21 mouse cellular contexts compared by ENCODE assay signal in the genomic region with DNA sequence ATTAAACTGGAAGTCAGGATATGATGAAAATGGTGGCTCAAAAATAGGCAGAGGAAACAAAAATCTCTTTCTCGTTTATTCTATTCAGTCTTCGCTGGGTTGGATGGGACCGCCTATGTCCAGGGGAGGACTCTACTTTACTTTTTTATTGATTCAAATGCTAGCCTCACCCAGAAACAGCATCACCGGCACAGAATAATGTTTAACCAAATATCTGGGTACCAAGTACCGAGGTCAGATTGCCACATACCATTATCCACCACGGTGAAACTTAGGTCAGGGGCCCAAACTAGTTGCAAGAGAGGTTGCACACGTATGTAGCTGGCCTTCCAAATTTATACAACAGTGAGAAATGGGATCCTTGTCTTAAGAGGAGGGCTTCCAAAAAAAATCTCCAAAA. TPM values are rescaled to one million over a fixed set of nuclear protein-coding genes. Genes with fewer than 3 reads are reported as not detected.
DNase-seq lines count a peak whose midpoint lies in the region; ATAC-seq and TF ChIP-seq lines count a peak whose summit lies in the region.
"Had no signal": no experiment of that assay in that cellular context is flagged by ENCODE, and none has a peak within 500 bp of the region (broad histone marks: within the 10 kb centered on the region; RNA-seq: fewer than 3 reads in every experiment).

No protein-coding gene starts in this region.

- H3K4me2 ChIP-seq in liver, embryonic 11.5 days, result no peak overlapping the region
- no peak overlapping the region for H3K4me2 ChIP-seq in liver, embryonic 13.5 days
- H3K4me2 ChIP-seq: heart, embryonic 13.5 days; hindbrain, embryonic 14.5 days; midbrain, embryonic 11.5 days had no signal

- H3K36me3 ChIP-seq in kidney, adult 2 months (ENCODE audit: control insufficient read depth, insufficient read depth, low read length), result no peaks in the 10 kb centered on the region
- no peaks in the 10 kb centered on the region for H3K36me3 ChIP-seq in liver, adult 2 months (ENCODE audit: control insufficient read depth, insufficient read depth, low read length)
- no peaks in the 10 kb centered on the region for H3K36me3 ChIP-seq in liver, embryonic 11.5 days (ENCODE audit: control insufficient read depth, insufficient read depth, low read length)
- no peaks in the 10 kb centered on the region for H3K36me3 ChIP-seq in liver, embryonic 13.5 days
- H3K36me3 ChIP-seq: heart, embryonic 13.5 days had no signal

- H3K4me3 ChIP-seq in kidney, adult 2 months (ENCODE audit: insufficient read depth, low read depth, low read length), result no peak overlapping the region
- no peak overlapping the region for H3K4me3 ChIP-seq in liver, adult 2 months (ENCODE audit: insufficient read depth, low read depth, low read length)
- no peak overlapping the region for H3K4me3 ChIP-seq in liver, embryonic 11.5 days (ENCODE audit: low read depth, low read length)
- H3K4me3 ChIP-seq in brown adipose tissue, adult 24 weeks (ENCODE audit: insufficient read depth, low read depth, low read length), result no peak overlapping the region
- H3K4me3 ChIP-seq in liver, embryonic 13.5 days (replicated peaks), result no peak overlapping the region
- H3K4me3 ChIP-seq: gastrocnemius, adult 2 months; heart, embryonic 13.5 days; left cerebral cortex, adult 2 months had no signal

- H3K9ac ChIP-seq in liver, adult 2 months (ENCODE audit: low read depth, low read length), result no peak overlapping the region
- H3K9ac ChIP-seq in liver, embryonic 11.5 days (ENCODE audit: low read depth, low read length), result no peak overlapping the region
- no peak overlapping the region for H3K9ac ChIP-seq in liver, embryonic 13.5 days
- H3K9ac ChIP-seq: heart, embryonic 13.5 days; hindbrain, embryonic 14.5 days had no signal

- TF ChIP-seq POLR2A in kidney, adult 2 months (IDR thresholded peaks at IDR 0.05; ENCODE audit: low read depth, low read length), result no peak
- TF ChIP-seq POLR2A in liver, adult 2 months (IDR thresholded peaks at IDR 0.05; ENCODE audit: extremely low read depth, insufficient read depth, low read length), result no peak

- no peaks in the 10 kb centered on the region; the same call in 1 of the 2 replicates for H3K27me3 ChIP-seq in kidney, adult 2 months (replicated peaks; ENCODE audit: control insufficient read depth, insufficient read depth, low read length)
- H3K27me3 ChIP-seq in liver, adult 2 months (ENCODE audit: control insufficient read depth, insufficient read depth, low read length), result no peaks in the 10 kb centered on the region
- no peaks in the 10 kb centered on the region for H3K27me3 ChIP-seq in liver, embryonic 11.5 days (replicated peaks; ENCODE audit: control insufficient read depth, insufficient read depth, low read length)
- 0 out of 2 replicates have a peak, but pooled peaks cover 4% of the 10 kb centered on the region for H3K27me3 ChIP-seq in liver, embryonic 13.5 days
- H3K27me3 ChIP-seq: heart, embryonic 13.5 days had no signal

- TF ChIP-seq CTCF in kidney, adult 2 months (conservative IDR thresholded peaks at IDR 0.05; ENCODE audit: insufficient read depth, insufficient read length, low read depth, low read length), result no peak
- TF ChIP-seq CTCF in liver, adult 2 months (IDR thresholded peaks at IDR 0.05; ENCODE audit: low read depth, low read length), result no peak

- H3K4me1 ChIP-seq in kidney, adult 2 months (ENCODE audit: control insufficient read depth, insufficient read depth, low read length), result peaks cover 2% of the 10 kb centered on the region; the same call in 1 of the 2 replicates
- H3K4me1 ChIP-seq in liver, adult 2 months (ENCODE audit: control insufficient read depth, insufficient read depth, low read length), result peaks cover 8% of the 10 kb centered on the region
- H3K4me1 ChIP-seq in liver, embryonic 11.5 days (replicated peaks; ENCODE audit: control insufficient read depth, insufficient read depth, low read length), result no peaks in the 10 kb centered on the region
- H3K4me1 ChIP-seq in brown adipose tissue, adult 24 weeks (ENCODE audit: control insufficient read depth, insufficient read depth, insufficient read length, low read length), result peaks cover 13% of the 10 kb centered on the region; the same call in 1 of the 2 replicates
- H3K4me1 ChIP-seq in liver, embryonic 13.5 days (replicated peaks), result peaks cover 5% of the 10 kb centered on the region; the same call in 1 of the 2 replicates
- H3K4me1 ChIP-seq: heart, embryonic 13.5 days had no signal

- no peak; the same call in 1 of the 2 replicates for ATAC-seq in liver, embryonic 11.5 days (replicated peaks; ENCODE audit: low FRiP score)
- peak; percentile 58; the same call in 1 of the 2 replicates for ATAC-seq in liver, embryonic 13.5 days (ENCODE audit: low read depth)
- ATAC-seq in erythroid progenitor cell, adult 5-6 weeks (replicated peaks; ENCODE audit: low FRiP score, poor library complexity, severe bottlenecking), result no peak
- no peak for ATAC-seq in CD4-positive, CD25-positive, alpha-beta regulatory T cell, adult 4 months
- ATAC-seq: activated CD4-positive, CD25-positive, alpha-beta regulatory T cell, adult 4 months; forebrain, embryonic 14.5 days; inflammation-experienced regulatory T-cells, adult 6 months had no signal

- WGBS in kidney, adult 2 months, result 50% methylated on average over 7 of the region's 7 CpGs
- 15% methylated on average over 7 of the region's 7 CpGs for WGBS in liver, adult 2 months
- 77% methylated on average over 7 of the region's 7 CpGs for WGBS in liver, embryonic 11.5 days
- 68% methylated on average over 7 of the region's 7 CpGs for WGBS in liver, embryonic 13.5 days (ENCODE audit: insufficient replicate concordance)

- H3K79me2 ChIP-seq in liver, adult 2 months (ENCODE audit: control insufficient read depth, insufficient read depth, low read length), result no peaks in the 10 kb centered on the region

- H3K9me3 ChIP-seq in liver, embryonic 11.5 days (ENCODE audit: control insufficient read depth, low read length), result no peaks in the 10 kb centered on the region
- peaks cover 3% of the 10 kb centered on the region; the same call in 1 of the 2 replicates for H3K9me3 ChIP-seq in liver, embryonic 13.5 days (replicated peaks)
- H3K9me3 ChIP-seq: heart, embryonic 13.5 days had no signal

- no peak overlapping the region for H3K27ac ChIP-seq in kidney, adult 2 months (ENCODE audit: insufficient read depth, low read depth, low read length)
- no peak overlapping the region; the same call in 1 of the 2 replicates for H3K27ac ChIP-seq in liver, adult 2 months (replicated peaks; ENCODE audit: insufficient read depth, low read depth, low read length)
- no peak overlapping the region for H3K27ac ChIP-seq in liver, embryonic 11.5 days (ENCODE audit: low read depth, low read length)
- peak overlapping the region; percentile 68 for H3K27ac ChIP-seq in brown adipose tissue, adult 24 weeks (replicated peaks; ENCODE audit: low read depth, low read length)
- H3K27ac ChIP-seq in liver, embryonic 13.5 days, result peak overlapping the region; percentile 16; the same call in 1 of the 2 replicates
- H3K27ac ChIP-seq: hindbrain, embryonic 14.5 days; left cerebral cortex, adult 2 months had no signal

- peak; percentile 34 for DNase-seq in kidney, adult 2 months
- no peak for DNase-seq in kidney, postnatal 4 days
- peak; percentile 97 for DNase-seq in liver, adult 2 months (ENCODE audit: extremely low read depth, low read depth, low spot score)
- DNase-seq in liver, embryonic 11.5 days (ENCODE audit: low spot score), result no peak
- no peak for DNase-seq in liver, embryonic 13.5 days
- DNase-seq: cerebellum, adult 8-10 months; gastrocnemius, adult 2 months; heart, postnatal 36 days; right cerebral cortex, adult 18-20 months; right cerebral cortex, postnatal 4 days; thymus, postnatal 14 days had no signal

RNA-seq across cellular contexts. Expression of a gene that starts 47.4 kb away (rescaled TPM):
- polyA plus RNA-seq in kidney, adult 2 months (2012; rRNA removed), result 16.6 and 17.8 TPM in 2 replicates
- total RNA-seq in liver, adult 2 months (2014; rRNA removed), result 7.9 and 8.7 TPM in 2 replicates
- polyA plus RNA-seq in liver, adult 2 months (2012; rRNA removed), result 4.5 and 4.6 TPM in 2 replicates
- polyA plus RNA-seq in liver, embryonic 11.5 days (2014; fragmentation: Nextera tagmentation; extraction: Ambion mirVana), result 19.8 and 20.6 TPM in 2 replicates
- 11.1 and 15.3 TPM in 2 replicates for polyA plus RNA-seq in brown adipose tissue, adult 24 weeks (2012; ENCODE audit: insufficient read depth, insufficient read length, missing spikeins)
- 11.1 and 14.5 TPM in 2 replicates for polyA plus RNA-seq in liver, embryonic 13.5 days (2015; fragmentation: Nextera tagmentation; extraction: Ambion mirVana)
- 75.0 and 104 TPM in 2 replicates for total RNA-seq in erythroid progenitor cell, adult 5-6 weeks (2015; ENCODE audit: low replicate concordance)
- 124 and 167 TPM in 2 replicates for total RNA-seq in erythroid progenitor cell, adult 5-6 weeks (2017; ENCODE audit: low replicate concordance)
- polyA plus RNA-seq in CD4-positive, CD25-positive, alpha-beta regulatory T cell, adult 4 months (2017; shearing (Covaris generic)), result 100 to 1,000 TPM; 117 to 125 TPM

Comparison
In these comparisons a context has a peak if more than half of its experiments do, and no peak if none do; other contexts are left out.
1. DNase-seq: peak in kidney, adult 2 months (single experiment) and liver, adult 2 months (single experiment); none in kidney, postnatal 4 days (0 of 2), liver, embryonic 11.5 days (single experiment) and liver, embryonic 13.5 days (single experiment).
2. H3K27ac ChIP-seq: peak in brown adipose tissue, adult 24 weeks (single experiment) and liver, embryonic 13.5 days (single experiment); none in kidney, adult 2 months (single experiment), liver, adult 2 months (single experiment) and liver, embryonic 11.5 days (single experiment).